Mouse (Mus musculus): Measurements from ENCODE around the gene Olfr282.
A peak's percentile ranks its signal among the peaks of the same experiment; 100 is the strongest.
"Not testable (repeated sequence)": the region's sequence is repeated elsewhere in the genome, so short reads cannot be mapped to it uniquely, and the experiment has no call there.

The Olfr282 gene

GRCm38 (mm10) chr15:98430925-98431324 is at the start of gene Olfr282:
Olfr282 (plus strand) TSS chr15:98431225.
- DNase-seq (ENCODE audit: low spot score): not testable (repeated sequence)

- no peak for DNase-seq (ENCODE audit: low spot score)
Measured at GRCm38 (mm10) chr15:98387621-98388020, 43.4 kb upstream of the Olfr282 start.

GRCm38 (mm10) chr15:98389796-98390195 is 41.2 kb upstream of the Olfr282 start:
- DNase-seq (ENCODE audit: low spot score): peak; percentile 64

GRCm38 (mm10) chr15:98391081-98391902 is 39.7 kb upstream of the Olfr282 start:
- DNase-seq (ENCODE audit: low spot score): no peak

GRCm38 (mm10) chr15:98391903-98392187 is 39.2 kb upstream of the Olfr282 start:
- DNase-seq (ENCODE audit: low spot score): no peak

- DNase-seq (ENCODE audit: low spot score): no peak
Measured at GRCm38 (mm10) chr15:98397136-98397535, 33.9 kb upstream of the Olfr282 start.

GRCm38 (mm10) chr15:98402356-98402755 is 28.7 kb upstream of the Olfr282 start:
- no peak for DNase-seq (ENCODE audit: low spot score)

GRCm38 (mm10) chr15:98408406-98409060 is 22.5 kb upstream of the Olfr282 start:
- no peak for DNase-seq (ENCODE audit: low spot score)

- DNase-seq (ENCODE audit: low spot score): no peak
Measured at GRCm38 (mm10) chr15:98409635-98410034, 21.4 kb upstream of the Olfr282 start.

- no peak for DNase-seq (ENCODE audit: low spot score)
Measured at GRCm38 (mm10) chr15:98410249-98410648, 20.8 kb upstream of the Olfr282 start.

- DNase-seq (ENCODE audit: low spot score): no peak
Measured at GRCm38 (mm10) chr15:98415996-98416395, 15.0 kb upstream of the Olfr282 start.

- DNase-seq (ENCODE audit: low spot score): not testable (repeated sequence)
Measured at GRCm38 (mm10) chr15:98416802-98417201, 14.2 kb upstream of the Olfr282 start.

GRCm38 (mm10) chr15:98417285-98417684 is 13.7 kb upstream of the Olfr282 start:
- not testable (repeated sequence) for DNase-seq (ENCODE audit: low spot score)

- no peak for DNase-seq (ENCODE audit: low spot score)
Measured at GRCm38 (mm10) chr15:98418096-98418495, 12.9 kb upstream of the Olfr282 start.

- DNase-seq (ENCODE audit: low spot score): no peak
Measured at GRCm38 (mm10) chr15:98420897-98421296, 10.1 kb upstream of the Olfr282 start.

GRCm38 (mm10) chr15:98424326-98424725 is 6.7 kb upstream of the Olfr282 start:
- no peak for DNase-seq (ENCODE audit: low spot score)

GRCm38 (mm10) chr15:98424753-98425152 is 6.3 kb upstream of the Olfr282 start:
- DNase-seq (ENCODE audit: low spot score): no peak

GRCm38 (mm10) chr15:98425188-98425587 is 5.8 kb upstream of the Olfr282 start:
- no peak for DNase-seq (ENCODE audit: low spot score)

GRCm38 (mm10) chr15:98444561-98444960 is 13.5 kb downstream of the Olfr282 start:
- DNase-seq (ENCODE audit: low spot score): no peak

- DNase-seq (ENCODE audit: low spot score): no peak
Measured at GRCm38 (mm10) chr15:98448521-98448920, 17.5 kb downstream of the Olfr282 start.

GRCm38 (mm10) chr15:98452288-98452687 is 21.3 kb downstream of the Olfr282 start, which contains the start of gene Olfr281:
Olfr281 (plus strand) TSS chr15:98452588.
- DNase-seq (ENCODE audit: low spot score): no peak

- DNase-seq (ENCODE audit: low spot score): no peak
Measured at GRCm38 (mm10) chr15:98469596-98469995, 38.6 kb downstream of the Olfr282 start, which contains the start of gene OR5BS1P. OR5BS1P (plus strand) TSS chr15:98469896.

GRCm38 (mm10) chr15:98471539-98471938 is 40.5 kb downstream of the Olfr282 start:
- no peak for DNase-seq (ENCODE audit: low spot score)
